Mouse (Mus musculus) ES-E14 (cell line): Measurements from ENCODE around the gene Sun1. TPM values are rescaled to one million over a fixed set of nuclear protein-coding genes. Genes with fewer than 3 reads are reported as not detected.
A peak's percentile ranks its signal among the peaks of the same experiment; 100 is the strongest.

Source experiments
- DNase-seq: peaks from one replicate; pipeline ENCODE4 v3.0.0-alpha.2; 2013; ENCODE audit warnings: low read depth, low spot score
- H3K27ac ChIP-seq: 2 replicates; pipeline ENCODE4 v1.5.1; 2012; ENCODE audit warnings: low read depth, mild to moderate bottlenecking, low read length, moderate library complexity, mixed read lengths; ENCODE audit not compliant: poor library complexity, insufficient read depth, severe bottlenecking
- H3K36me3 ChIP-seq: 2 replicates; pipeline ENCODE4 v1.6.1; 2012; ENCODE audit warnings: mild to moderate bottlenecking, low read length, moderate library complexity, mixed read lengths; ENCODE audit not compliant: control insufficient read depth, poor library complexity, insufficient read depth, severe bottlenecking
- H3K4me1 ChIP-seq, 2 experiments: fragments of 150-350 bp in 1 of 2; sonication (generic) in 1 of 2; 2 replicates each; pipeline ENCODE4 v1.6.1; 2012; ENCODE audit warnings: low read length in 2 of 2, mild to moderate bottlenecking in 1 of 2, mixed read lengths in 1 of 2; ENCODE audit not compliant: control insufficient read depth in 2 of 2, insufficient read depth in 2 of 2, poor library complexity in 1 of 2
- H3K4me3 ChIP-seq, 2 experiments: fragments of 150-350 bp in 1 of 2; sonication (generic) in 1 of 2; 2 replicates each; pipeline ENCODE4 v1.5.1; 2012; ENCODE audit warnings: low read length in 2 of 2, low read depth in 1 of 2, mild to moderate bottlenecking in 1 of 2, mixed read lengths in 1 of 2; ENCODE audit not compliant: insufficient read depth in 1 of 2, poor library complexity in 1 of 2, severe bottlenecking in 1 of 2
- H3K9ac ChIP-seq: 2 replicates; pipeline ENCODE4 v1.6.1; 2012; ENCODE audit warnings: low read depth, mild to moderate bottlenecking, low read length, mixed read lengths; ENCODE audit not compliant: poor library complexity, insufficient read depth, severe bottlenecking
- H3K9me3 ChIP-seq: fragments of 150-350 bp; sonication (generic); 2 replicates; pipeline ENCODE4 v1.6.1; 2012; ENCODE audit warnings: low read depth, mild to moderate bottlenecking, low read length; ENCODE audit not compliant: control insufficient read depth, insufficient read depth
- CHD2 ChIP-seq: IDR thresholded peaks from 2 replicates; pipeline ENCODE4 v1.6.1; 2014; ENCODE audit warnings: mild to moderate bottlenecking, low read depth, low read length, inconsistent platforms
- HCFC1 ChIP-seq: IDR thresholded peaks from 2 replicates; pipeline ENCODE4 v1.6.1; 2012; ENCODE audit warnings: low read length, inconsistent platforms, borderline replicate concordance; ENCODE audit not compliant: insufficient read depth
- MAFK ChIP-seq: IDR thresholded peaks from 2 replicates; pipeline ENCODE4 v1.6.1; 2014; ENCODE audit warnings: mild to moderate bottlenecking, low read depth, low read length, inconsistent platforms; ENCODE audit not compliant: insufficient read depth
- ZC3H11A ChIP-seq: IDR thresholded peaks from 2 replicates; pipeline ENCODE4 v1.6.1; 2012; ENCODE audit warnings: low read depth, mild to moderate bottlenecking, inconsistent platforms, low read length, borderline replicate concordance
- ZNF384 ChIP-seq: IDR thresholded peaks from 2 replicates; pipeline ENCODE4 v1.6.1; 2012; ENCODE audit warnings: low read depth, low read length, inconsistent platforms
- in situ Hi-C, 2 experiments: fragments of 600-800 bp; cut with MboI; formaldehyde crosslinking; loops; one replicate each; pipeline ENCODE4 v1.15.1; 2025; ENCODE audit warnings: low sequenced_read_pairs in 2 of 2, inconsistent platforms in 1 of 2; ENCODE audit not compliant: unreplicated experiment in 2 of 2
- total RNA-seq: library from RNA; depleted of rRNA; stranded (reverse); fragments of 300-350 nt; gene quantifications from 2 replicates; pipeline ENCODE4 v1.2.3, GENCODE M21; 2012; rRNA removed

Sun1 gene
- total RNA-seq: 183 and 289 TPM in 2 replicates

GRCm38 (mm10) chr5:139199995-139200769 is at the start of gene Sun1:
TSS of gene Sun1 (plus strand) at chr5:139200637.
- Histone ChIP-seq H3K4me1 (peaks cover 9 to 17% of the 10 kb centered on the region in 2 experiments; a peak in 3 of 4 replicates), H3K27ac (peak within 1 kb of the TSS; percentile 85), H3K9ac (peak within 1 kb of the TSS; percentile 93), H3K4me3 (peak within 1 kb of the TSS; percentile 81 to 93), H3K36me3 (no peaks in the 10 kb centered on the region), H3K9me3 (no peaks in the 10 kb centered on the region)
- DNase-seq: peak; percentile 96
- in situ Hi-C loops: no loop called here
- no peak for TF ChIP-seq HCFC1
- TF ChIP-seq CHD2: peak; percentile 62; the same call in 1 of the 2 replicates

GRCm38 (mm10) chr5:139160899-139161298 is 39.5 kb upstream of the Sun1 start:
- H3K9ac ChIP-seq: no peak overlapping the region
- peaks cover 0 to 6% of the 10 kb centered on the region in 2 experiments; a peak in 1 of 4 replicates for H3K4me1 ChIP-seq
- DNase-seq: no peak
- H3K27ac ChIP-seq: no peak overlapping the region
- no peak overlapping the region for H3K4me3 ChIP-seq
- H3K9me3 ChIP-seq: no peaks in the 10 kb centered on the region
- peaks cover 38% of the 10 kb centered on the region for H3K36me3 ChIP-seq
- no peak for TF ChIP-seq CHD2
- no peak for TF ChIP-seq ZNF384
- no peak for TF ChIP-seq HCFC1
- no peak for TF ChIP-seq ZC3H11A
- no peak for TF ChIP-seq MAFK
- in situ Hi-C loops: no loop called here

- H3K4me1 ChIP-seq: peaks cover 4 to 8% of the 10 kb centered on the region in 2 experiments; a peak in 2 of 4 replicates
- in situ Hi-C loops: no loop called here
- no peak overlapping the region for H3K27ac ChIP-seq
- TF ChIP-seq HCFC1 (no peak), CHD2 (no peak), MAFK (no peak), ZC3H11A (no peak), ZNF384 (no peak)
- peaks cover 38% of the 10 kb centered on the region for H3K36me3 ChIP-seq
- H3K4me3 ChIP-seq: no peak overlapping the region
- H3K9ac ChIP-seq: no peak overlapping the region
- H3K9me3 ChIP-seq: no peaks in the 10 kb centered on the region
- DNase-seq: no peak
These were observed 38.8 kb upstream of the Sun1 start for GRCm38 (mm10) chr5:139161632-139162031.

GRCm38 (mm10) chr5:139166781-139167361 is 33.6 kb upstream of the Sun1 start:
- peaks cover 44% of the 10 kb centered on the region for H3K36me3 ChIP-seq
- H3K9me3 ChIP-seq: no peaks in the 10 kb centered on the region

More at GRCm38 (mm10) chr5:139166781-139167361, 33.6 kb upstream of the Sun1 start:
- H3K9ac ChIP-seq: peak overlapping the region; percentile 28; the same call in 1 of the 2 replicates
- 0 out of 4 replicates have a peak overlapping the region, but pooled peaks of 1 of the 2 experiments have one; percentile 13 for H3K4me3 ChIP-seq
- DNase-seq: no peak
- in situ Hi-C loops: no loop called here
- peak overlapping the region; percentile 92 for H3K27ac ChIP-seq
- peaks cover 13 to 19% of the 10 kb centered on the region in 2 experiments for H3K4me1 ChIP-seq
- TF ChIP-seq CHD2 (no peak), HCFC1 (no peak), ZC3H11A (no peak), MAFK (no peak), ZNF384 (no peak)
